Mouse (Mus musculus) neural tube, embryonic 14.5 days (tissue): ENCODE measurements around the gene Ddx25. TPM values are rescaled to one million over a fixed set of nuclear protein-coding genes. Genes with fewer than 3 reads are reported as not detected.

Source experiments
- ATAC-seq: fragments of 200-750 bp; cut with Nextera tagmentation; 2 replicates; pipeline ENCODE4 v1.8.0; 2017; ENCODE audit warnings: low read depth, mild to moderate bottlenecking, moderate TSS enrichment, moderate library complexity
- H3K27ac ChIP-seq: fragments of 300-500 bp; sonication (generic); 2 replicates; pipeline ENCODE4 v1.5.1; 2014; ENCODE audit warnings: low read depth, mild to moderate bottlenecking, control low read depth, low read length, moderate library complexity, mixed read lengths
- H3K27me3 ChIP-seq: fragments of 300-500 bp; sonication (generic); 2 replicates; pipeline ENCODE4 v1.6.1; 2014; ENCODE audit warnings: low read length; ENCODE audit not compliant: control insufficient read depth, insufficient read depth
- H3K36me3 ChIP-seq: fragments of 300-500 bp; sonication (generic); 2 replicates; pipeline ENCODE4 v1.6.1; 2014; ENCODE audit warnings: low read length, mixed read lengths; ENCODE audit not compliant: control insufficient read depth, insufficient read depth
- H3K4me1 ChIP-seq: fragments of 300-500 bp; sonication (generic); 2 replicates; pipeline ENCODE4 v1.6.1; 2014; ENCODE audit warnings: low read length; ENCODE audit not compliant: control insufficient read depth, insufficient read depth
- H3K4me2 ChIP-seq: fragments of 300-500 bp; sonication (generic); 2 replicates; pipeline ENCODE4 v1.6.1; 2014; ENCODE audit warnings: mild to moderate bottlenecking, low read depth, low read length, control low read depth
- H3K4me3 ChIP-seq: fragments of 300-500 bp; sonication (generic); 2 replicates; pipeline ENCODE4 v1.5.1; 2014; ENCODE audit warnings: low read depth, low read length, control low read depth, mixed read lengths
- H3K9ac ChIP-seq: fragments of 300-500 bp; sonication (generic); replicated peaks from 2 replicates; pipeline ENCODE4 v1.6.1; 2014; ENCODE audit warnings: low read depth, mild to moderate bottlenecking, control low read depth, low read length, mixed read lengths
- H3K9me3 ChIP-seq: fragments of 300-500 bp; sonication (generic); 2 replicates; pipeline ENCODE4 v1.6.1; 2016; ENCODE audit warnings: low read length; ENCODE audit not compliant: control insufficient read depth
- WGBS: fragments of 180-500 bp; shearing (Covaris S2); extraction: QIAGEN DNeasy Blood & Tissue Kit; methylation state at CpG from one replicate; pipeline ENCODE4 v1.1.7; 2014; 5-methylcytosine and 5-hydroxymethylcytosine counted together
- polyA plus RNA-seq: library from polyadenylated mRNA; unstranded; fragments of >200 nt; fragmentation: Nextera tagmentation; extraction: Ambion mirVana; gene quantifications from 2 replicates; pipeline ENCODE4 v1.2.1, GENCODE M21; 2014

Ddx25 gene
- polyA plus RNA-seq, 1 experiment from 2014 or later, result 34.3 TPM

DNA sequence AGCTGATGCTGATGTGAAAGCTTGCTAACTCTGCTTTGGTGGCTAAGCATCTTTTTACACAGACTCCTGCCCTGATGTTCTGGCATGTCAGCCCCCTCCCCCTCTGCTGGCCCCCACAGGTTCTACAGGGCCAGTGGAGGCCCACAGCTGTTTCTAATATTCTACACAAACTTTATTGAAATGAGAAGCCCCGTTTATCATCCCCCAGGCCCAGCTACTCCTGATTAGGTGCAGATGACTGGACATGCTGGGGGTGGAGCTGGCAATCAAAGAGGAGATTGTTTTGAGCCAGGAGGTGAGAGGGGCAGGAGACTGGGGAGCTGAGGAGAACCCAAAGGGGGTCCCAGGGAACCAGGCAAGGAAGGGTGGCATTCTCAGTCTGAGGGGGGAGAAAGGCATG is 28.5 kb downstream of the Ddx25 start:
- Histone ChIP-seq H3K27ac (0 out of 2 replicates have a peak overlapping the region, but pooled peaks have one; percentile 28), H3K4me3 (no peak overlapping the region), H3K27me3 (no peaks in the 10 kb centered on the region), H3K4me2 (no peak overlapping the region), H3K36me3 (no peaks in the 10 kb centered on the region), H3K9me3 (no peaks in the 10 kb centered on the region), H3K9ac (no peak overlapping the region), H3K4me1 (no peaks in the 10 kb centered on the region)
- peak; percentile 14; the same call in 1 of the 2 replicates for ATAC-seq
- WGBS, result 19% methylated on average over 1 of the region's 1 CpGs

DNA sequence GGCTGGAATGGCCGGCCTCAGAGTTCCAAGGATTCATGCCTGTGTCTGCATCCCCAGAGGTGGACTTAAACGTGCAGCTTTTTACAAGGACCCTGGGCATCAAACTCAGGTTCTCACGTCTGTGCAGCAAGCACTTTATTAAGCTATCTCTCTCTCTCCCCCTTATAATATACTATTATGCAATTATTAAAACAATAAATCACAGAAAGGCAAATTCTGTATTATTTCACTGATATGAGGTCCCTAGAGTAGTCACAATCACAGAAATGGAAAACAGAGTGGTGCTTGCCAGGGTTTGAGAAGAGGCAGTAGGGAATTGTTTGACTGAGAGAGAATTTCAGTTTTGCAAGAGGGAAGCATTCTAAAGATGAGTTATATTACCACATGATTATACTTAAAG is 29.2 kb downstream of the Ddx25 start:
- H3K9ac ChIP-seq, result no peak overlapping the region
- 56% methylated on average over 3 of the region's 3 CpGs for WGBS
- no peak overlapping the region for H3K4me2 ChIP-seq
- no peaks in the 10 kb centered on the region for H3K27me3 ChIP-seq
- no peaks in the 10 kb centered on the region for H3K9me3 ChIP-seq
- no peaks in the 10 kb centered on the region for H3K36me3 ChIP-seq
- H3K27ac ChIP-seq, result no peak overlapping the region
- peak; percentile 58 for ATAC-seq
- H3K4me3 ChIP-seq, result no peak overlapping the region
- H3K4me1 ChIP-seq, result no peaks in the 10 kb centered on the region

DNA sequence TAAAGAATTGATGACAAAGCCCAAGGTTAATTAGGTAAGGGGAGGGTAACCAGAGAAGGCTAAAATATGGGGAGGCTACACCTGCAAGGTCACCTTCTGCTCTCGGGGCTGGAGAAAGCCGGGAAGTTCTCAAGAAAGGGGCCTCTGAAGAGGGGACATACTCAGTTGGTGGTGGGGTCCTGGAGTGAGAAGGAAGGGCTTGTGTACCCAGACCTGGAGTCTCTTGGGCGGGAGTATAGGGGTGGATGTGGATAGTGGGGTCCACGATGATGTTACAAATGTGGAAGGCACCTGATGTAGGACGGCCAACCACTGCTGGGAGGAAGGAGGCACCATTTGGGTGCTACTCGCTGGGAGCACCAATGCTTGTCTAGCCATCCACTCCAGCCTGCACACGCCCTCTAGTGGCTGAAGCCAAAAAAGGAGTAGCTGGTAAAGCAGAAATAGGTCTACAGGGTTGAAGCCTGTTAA is 34.4 kb downstream of the Ddx25 start:
- Histone ChIP-seq H3K4me2 (no peak overlapping the region), H3K36me3 (no peaks in the 10 kb centered on the region), H3K9ac (no peak overlapping the region), H3K4me1 (no peaks in the 10 kb centered on the region), H3K27me3 (no peaks in the 10 kb centered on the region), H3K4me3 (no peak overlapping the region), H3K9me3 (no peaks in the 10 kb centered on the region), H3K27ac (no peak overlapping the region)
- 22% methylated on average over 7 of the region's 7 CpGs for WGBS
- peak; percentile 88 for ATAC-seq

DNA sequence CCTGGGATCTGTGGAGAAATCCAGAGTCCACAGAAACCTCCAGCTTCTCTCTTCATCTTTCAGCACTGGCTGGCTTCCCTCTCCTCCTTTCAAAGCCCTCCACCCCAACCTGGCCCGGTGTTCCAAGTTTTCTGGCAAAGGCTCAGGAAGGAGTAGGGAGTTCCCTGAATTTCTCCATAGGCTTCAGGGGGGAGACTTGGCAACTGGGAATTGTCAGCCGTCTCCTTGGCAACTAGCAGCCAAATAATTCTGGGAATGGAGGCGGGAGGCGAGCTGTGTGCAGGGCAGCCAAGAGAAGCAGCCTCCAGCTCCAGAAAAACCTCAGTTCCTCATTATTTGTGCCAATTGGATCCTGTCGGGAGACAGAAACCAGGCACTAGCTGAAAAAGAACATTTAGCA is 34.8 kb downstream of the Ddx25 start:
- ATAC-seq, result peak; percentile 61
- 10% methylated on average over 5 of the region's 5 CpGs for WGBS
- no peaks in the 10 kb centered on the region for H3K27me3 ChIP-seq
- no peaks in the 10 kb centered on the region for H3K4me1 ChIP-seq
- H3K27ac ChIP-seq, result no peak overlapping the region
- H3K36me3 ChIP-seq, result no peaks in the 10 kb centered on the region
- H3K4me2 ChIP-seq, result no peak overlapping the region
- H3K9me3 ChIP-seq, result no peaks in the 10 kb centered on the region
- H3K9ac ChIP-seq, result no peak overlapping the region
- H3K4me3 ChIP-seq, result no peak overlapping the region

DNA sequence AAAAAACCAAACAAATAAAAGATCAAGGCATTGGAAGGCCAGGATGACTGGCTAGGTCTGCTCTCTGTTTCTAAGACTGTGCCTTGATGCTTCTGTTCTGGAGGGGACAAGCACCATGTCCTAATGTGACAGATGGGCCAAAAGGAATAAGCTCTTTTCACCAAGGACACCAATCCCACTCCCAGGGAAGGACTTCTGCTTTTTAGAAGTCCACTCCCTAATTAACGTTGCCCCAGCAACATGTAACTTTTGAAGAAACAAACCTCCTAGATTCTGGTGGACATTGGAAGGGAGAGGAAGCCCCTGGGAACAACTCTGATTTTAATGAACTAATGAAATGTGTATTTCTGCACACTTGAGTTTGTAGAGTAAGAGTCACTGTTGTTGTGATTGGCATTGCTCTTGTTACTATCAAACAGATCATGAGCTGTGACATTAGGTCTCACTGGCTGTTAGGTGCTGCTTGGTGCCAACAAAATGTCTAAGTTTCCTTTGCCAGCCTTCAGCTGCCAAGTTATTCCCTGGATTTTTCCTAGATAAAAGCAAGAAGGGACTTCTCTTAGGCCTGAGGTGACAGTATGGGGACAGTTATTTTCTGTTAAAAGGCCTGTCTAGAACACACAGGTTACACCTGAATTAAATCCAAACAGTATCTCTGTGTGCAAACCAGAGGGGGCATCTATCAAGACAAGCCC is 35.4 kb downstream of the Ddx25 start:
- Histone ChIP-seq H3K27me3 (no peaks in the 10 kb centered on the region), H3K36me3 (no peaks in the 10 kb centered on the region), H3K27ac (no peak overlapping the region), H3K9ac (no peak overlapping the region), H3K4me3 (no peak overlapping the region), H3K4me1 (no peaks in the 10 kb centered on the region), H3K9me3 (no peaks in the 10 kb centered on the region), H3K4me2 (no peak overlapping the region)
- no peak for ATAC-seq
- 59% methylated on average over 1 of the region's 1 CpGs for WGBS

DNA sequence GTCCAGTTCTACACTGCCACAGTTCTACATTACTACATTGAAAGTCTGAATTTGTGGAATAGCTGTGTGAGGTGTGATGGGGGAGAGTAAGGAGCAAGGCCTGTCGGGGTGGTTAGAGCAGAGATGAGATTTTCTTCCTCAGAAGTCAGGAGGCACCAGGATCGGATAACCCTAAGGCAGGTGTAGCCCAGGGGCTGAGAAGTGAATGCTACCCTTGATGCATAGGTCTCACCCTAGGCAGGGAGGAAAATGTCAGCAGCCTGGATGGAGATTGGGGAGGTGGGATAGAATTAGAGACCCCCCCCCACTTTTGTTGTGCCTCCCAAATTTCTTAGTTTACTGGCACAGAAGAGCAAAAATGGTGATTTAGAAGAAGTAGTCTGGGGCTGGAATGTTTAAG is 36.1 kb downstream of the Ddx25 start:
- Histone ChIP-seq H3K4me2 (no peak overlapping the region), H3K27ac (no peak overlapping the region), H3K27me3 (no peaks in the 10 kb centered on the region), H3K9ac (no peak overlapping the region), H3K4me3 (no peak overlapping the region), H3K9me3 (no peaks in the 10 kb centered on the region), H3K4me1 (no peaks in the 10 kb centered on the region), H3K36me3 (no peaks in the 10 kb centered on the region)
- no peak for ATAC-seq
- WGBS, result 79% methylated on average over 2 of the region's 2 CpGs

DNA sequence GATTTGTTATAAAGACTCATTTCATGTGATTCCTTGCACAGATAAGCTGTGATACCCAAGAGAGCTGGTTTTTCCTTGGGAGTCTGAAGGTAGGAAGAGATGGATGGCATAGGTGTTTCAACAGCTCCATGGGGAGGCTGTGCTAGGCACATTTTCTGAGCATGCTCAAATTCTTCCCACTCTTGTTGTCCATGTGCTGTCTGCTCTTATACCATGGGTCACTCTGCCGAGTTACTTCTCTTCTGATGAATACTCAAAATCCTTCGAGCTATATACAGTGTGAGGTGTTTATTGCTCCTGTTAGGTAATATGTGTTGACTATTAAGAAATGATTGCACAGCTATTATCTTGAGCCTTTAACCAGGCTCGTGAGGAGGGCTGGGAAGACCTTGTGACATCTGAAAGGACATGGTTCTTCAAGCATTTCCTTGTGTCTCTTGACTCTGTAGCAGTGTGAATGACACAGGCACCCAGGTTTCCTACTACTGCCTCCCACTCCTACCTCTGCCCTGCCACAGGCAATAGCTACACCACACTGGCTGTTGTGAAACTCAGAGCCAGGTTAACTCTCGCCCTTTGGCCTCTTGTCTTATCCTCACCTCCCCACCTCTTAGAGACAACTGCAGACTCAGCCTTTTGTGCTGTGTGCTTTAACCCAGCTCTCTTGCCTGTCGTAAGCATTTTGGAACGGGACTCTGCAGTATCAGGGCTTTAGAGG is 37.5 kb downstream of the Ddx25 start:
- Histone ChIP-seq H3K9me3 (no peaks in the 10 kb centered on the region), H3K4me1 (no peaks in the 10 kb centered on the region), H3K27me3 (no peaks in the 10 kb centered on the region), H3K4me2 (no peak overlapping the region), H3K9ac (no peak overlapping the region), H3K36me3 (no peaks in the 10 kb centered on the region), H3K4me3 (no peak overlapping the region), H3K27ac (no peak overlapping the region)
- ATAC-seq, result no peak
- 84% methylated on average over 6 of the region's 6 CpGs for WGBS

DNA sequence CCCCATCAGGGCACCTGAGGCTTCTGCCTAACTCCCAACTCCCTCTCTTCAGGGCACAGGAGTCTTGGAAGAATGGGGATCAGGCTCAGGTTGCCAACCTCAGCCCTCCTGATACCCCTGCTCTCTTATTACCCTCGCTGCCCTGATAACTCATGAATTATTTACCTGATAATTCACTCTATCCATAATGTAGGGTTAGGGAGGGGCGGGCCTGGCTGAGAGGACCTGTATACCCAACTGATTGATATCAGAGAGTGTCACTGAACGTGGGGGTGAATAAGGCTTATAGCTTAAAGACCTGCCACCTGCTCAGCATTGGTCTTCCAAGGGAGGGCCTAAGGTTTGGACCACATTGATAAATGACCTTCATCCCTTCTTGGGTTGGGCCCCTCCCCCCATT is 40.2 kb downstream of the Ddx25 start, which contains the start of gene Gm1113:
Gene Gm1113 (minus strand): TSS at position 101 of the 400 bp plus-strand sequence.
- Histone ChIP-seq H3K9me3 (no peaks in the 10 kb centered on the region), H3K4me3 (no peak within 1 kb of the TSS), H3K4me1 (no peaks in the 10 kb centered on the region), H3K4me2 (no peak within 1 kb of the TSS), H3K36me3 (no peaks in the 10 kb centered on the region), H3K27ac (no peak within 1 kb of the TSS), H3K27me3 (no peaks in the 10 kb centered on the region), H3K9ac (no peak within 1 kb of the TSS)
- ATAC-seq, result no peak
- WGBS, result 74% methylated on average over 3 of the region's 3 CpGs

DNA sequence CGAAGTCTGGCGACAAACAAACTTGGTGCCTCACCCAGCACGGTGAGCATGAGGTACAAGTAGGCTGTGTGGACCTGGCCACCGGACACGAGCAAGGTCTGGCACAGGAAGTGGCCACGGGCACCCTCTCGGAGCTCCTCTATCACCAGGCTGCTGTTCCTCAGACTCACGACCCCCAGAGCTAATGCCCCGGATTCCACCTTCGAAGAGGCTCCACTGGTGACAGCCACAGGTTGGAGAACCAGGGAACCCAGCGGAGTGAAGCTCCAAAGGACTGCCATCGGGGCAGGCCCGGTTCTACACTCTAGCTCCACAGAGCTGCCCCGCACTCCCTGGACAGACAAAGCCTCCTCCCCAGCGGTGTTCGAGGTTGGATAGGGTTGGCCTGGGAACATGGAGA is 41.6 kb downstream of the Ddx25 start:
- no peak for ATAC-seq
- Histone ChIP-seq H3K4me1 (no peaks in the 10 kb centered on the region), H3K9me3 (no peaks in the 10 kb centered on the region), H3K27ac (no peak overlapping the region), H3K4me3 (no peak overlapping the region), H3K36me3 (no peaks in the 10 kb centered on the region), H3K4me2 (no peak overlapping the region), H3K27me3 (no peaks in the 10 kb centered on the region), H3K9ac (no peak overlapping the region)
- WGBS, result 95% methylated on average over 16 of the region's 16 CpGs
